Mouse (Mus musculus): Measurements from ENCODE around the gene Adamts2. TPM values are rescaled to one million over a fixed set of nuclear protein-coding genes. Genes with fewer than 3 reads are reported as not detected.

The Adamts2 gene
- total RNA-seq, 2 experiments from 2014 or later: 27.3 to 37.4 TPM

GRCm38 (mm10) chr11:50671820-50672310, 70.0 kb downstream of the Adamts2 start:
- no peak for DNase-seq

GRCm38 (mm10) chr11:50672866-50673265, 71.0 kb downstream of the Adamts2 start:
- peak; percentile 85 for DNase-seq

GRCm38 (mm10) chr11:50673525-50674250, 71.8 kb downstream of the Adamts2 start:
- peak; percentile 54 for DNase-seq

GRCm38 (mm10) chr11:50674390-50674789, 72.5 kb downstream of the Adamts2 start:
- DNase-seq: peak; percentile 41

GRCm38 (mm10) chr11:50678650-50679049, 76.8 kb downstream of the Adamts2 start:
- DNase-seq: peak; percentile 39

- no peak for DNase-seq
These were observed 80.1 kb downstream of the Adamts2 start for GRCm38 (mm10) chr11:50681940-50682339.

GRCm38 (mm10) chr11:50683821-50684220, 81.9 kb downstream of the Adamts2 start:
- DNase-seq: no peak

GRCm38 (mm10) chr11:50688584-50688983, 86.7 kb downstream of the Adamts2 start:
- DNase-seq: no peak

- no peak for DNase-seq
These were observed 87.8 kb downstream of the Adamts2 start for GRCm38 (mm10) chr11:50689672-50690071.

- no peak for DNase-seq
These were observed 98.1 kb downstream of the Adamts2 start for GRCm38 (mm10) chr11:50699971-50700370.

GRCm38 (mm10) chr11:50700496-50700895, 98.6 kb downstream of the Adamts2 start:
- DNase-seq: no peak

- DNase-seq: no peak
These were observed 101.5 kb downstream of the Adamts2 start for GRCm38 (mm10) chr11:50703397-50703796.

GRCm38 (mm10) chr11:50704511-50704910, 102.6 kb downstream of the Adamts2 start:
- no peak for DNase-seq

GRCm38 (mm10) chr11:50707259-50707658, 105.4 kb downstream of the Adamts2 start:
- no peak for DNase-seq

- no peak for DNase-seq
These were observed 111.8 kb downstream of the Adamts2 start for GRCm38 (mm10) chr11:50713610-50714202.

GRCm38 (mm10) chr11:50715091-50715490, 113.2 kb downstream of the Adamts2 start:
- DNase-seq: no peak

GRCm38 (mm10) chr11:50717381-50717897, 115.6 kb downstream of the Adamts2 start:
- no peak for DNase-seq

GRCm38 (mm10) chr11:50718862-50719261, 117.0 kb downstream of the Adamts2 start:
- no peak for DNase-seq

GRCm38 (mm10) chr11:50720421-50720820, 118.5 kb downstream of the Adamts2 start:
- DNase-seq: no peak

- peak; percentile 57 for DNase-seq
These were observed 119.1 kb downstream of the Adamts2 start for GRCm38 (mm10) chr11:50720856-50721550.

- DNase-seq: no peak
These were observed 123.7 kb downstream of the Adamts2 start for GRCm38 (mm10) chr11:50725595-50725994.

- no peak for DNase-seq
These were observed 124.2 kb downstream of the Adamts2 start for GRCm38 (mm10) chr11:50726035-50726434.

GRCm38 (mm10) chr11:50733146-50733545, 131.3 kb downstream of the Adamts2 start:
- DNase-seq: peak; percentile 29
